Mouse (Mus musculus): ENCODE data around the gene Rab3gap2.

The Rab3gap2 gene

GRCm38 (mm10) chr1:185334136-185334535 is 130.2 kb downstream of the Rab3gap2 start:
- no peak for DNase-seq

- no peak for DNase-seq
Observed at GRCm38 (mm10) chr1:185335231-185335765, 131.4 kb downstream of the Rab3gap2 start.

All from right cerebral cortex, adult 18-20 months (tissue).